Mouse (Mus musculus) left cerebral cortex, adult 6 months (tissue): ENCODE data around the gene Epn1. TPM values are rescaled to one million over a fixed set of nuclear protein-coding genes. Genes with fewer than 3 reads are reported as not detected.

Source experiments
- long read RNA-seq, 2 experiments: library from polyadenylated mRNA; unstranded; transcript quantifications; one replicate each; pipeline ENCODE4 v2.0.0; 2019 to 2020
- polyA plus RNA-seq: library from polyadenylated mRNA; unstranded; fragments of <200 nt; fragmentation: Nextera tagmentation; gene quantifications from 2 replicates; pipeline ENCODE4 v1.2.3, GENCODE M21; 2021

Gene Epn1
- 52.2 and 182 TPM in 2 replicates for polyA plus RNA-seq
- long read RNA-seq, experiment 1, partial matches to known transcripts: 2 of 29 reads
- long read RNA-seq, experiment 1, other reads (novel, unspliced or antisense): 27 of 29 reads
- long read RNA-seq, experiment 2, partial matches to known transcripts: 2 of 5 reads
- long read RNA-seq, experiment 2, other reads (novel, unspliced or antisense): 3 of 5 reads

GRCm38 (mm10) chr7:5080010-5080751 is at the start of gene Epn1:
TSS of gene Epn1 (plus strand) at chr7:5080235.

GRCm38 (mm10) chr7:5033818-5034217 is 46.2 kb upstream of the Epn1 start, which contains the start of gene 4632433K11Rik:
TSS of gene 4632433K11Rik (plus strand) at chr7:5034118.

DNA sequence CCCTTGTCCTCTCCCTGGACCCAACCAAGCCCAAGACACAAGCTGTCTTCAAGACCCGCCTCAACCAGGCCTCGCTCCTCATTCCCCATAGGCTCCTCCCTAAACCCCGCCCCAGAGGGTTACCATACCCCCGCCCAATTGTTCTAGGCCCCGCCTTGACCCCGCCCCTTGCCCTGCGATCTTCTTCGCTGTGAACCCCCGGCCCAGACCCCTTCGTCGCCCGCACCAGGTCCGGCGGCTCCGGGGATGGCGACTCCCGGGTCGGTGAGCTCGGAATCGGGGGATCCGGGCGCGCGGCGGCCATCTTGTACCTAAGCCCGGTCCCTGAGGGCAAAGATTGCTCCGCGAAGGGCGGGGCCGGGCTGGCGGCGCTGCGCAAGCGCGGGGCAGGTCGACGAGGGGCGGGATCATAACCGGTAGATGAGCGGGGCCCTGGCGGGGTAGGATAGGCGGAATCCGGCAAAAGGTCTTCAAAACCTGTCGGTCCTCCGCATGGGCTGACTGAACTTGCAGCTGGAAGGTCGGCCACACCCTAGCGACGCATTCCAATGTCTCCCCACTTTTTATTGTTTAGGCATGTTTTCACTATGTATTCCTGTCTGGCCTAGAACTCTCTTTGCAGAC is 41.8 kb upstream of the Epn1 start, which contains the start of gene Zfp784:
Gene Zfp784, minus strand, starts transcription at position 338 of the 624 bp plus-strand sequence.

DNA sequence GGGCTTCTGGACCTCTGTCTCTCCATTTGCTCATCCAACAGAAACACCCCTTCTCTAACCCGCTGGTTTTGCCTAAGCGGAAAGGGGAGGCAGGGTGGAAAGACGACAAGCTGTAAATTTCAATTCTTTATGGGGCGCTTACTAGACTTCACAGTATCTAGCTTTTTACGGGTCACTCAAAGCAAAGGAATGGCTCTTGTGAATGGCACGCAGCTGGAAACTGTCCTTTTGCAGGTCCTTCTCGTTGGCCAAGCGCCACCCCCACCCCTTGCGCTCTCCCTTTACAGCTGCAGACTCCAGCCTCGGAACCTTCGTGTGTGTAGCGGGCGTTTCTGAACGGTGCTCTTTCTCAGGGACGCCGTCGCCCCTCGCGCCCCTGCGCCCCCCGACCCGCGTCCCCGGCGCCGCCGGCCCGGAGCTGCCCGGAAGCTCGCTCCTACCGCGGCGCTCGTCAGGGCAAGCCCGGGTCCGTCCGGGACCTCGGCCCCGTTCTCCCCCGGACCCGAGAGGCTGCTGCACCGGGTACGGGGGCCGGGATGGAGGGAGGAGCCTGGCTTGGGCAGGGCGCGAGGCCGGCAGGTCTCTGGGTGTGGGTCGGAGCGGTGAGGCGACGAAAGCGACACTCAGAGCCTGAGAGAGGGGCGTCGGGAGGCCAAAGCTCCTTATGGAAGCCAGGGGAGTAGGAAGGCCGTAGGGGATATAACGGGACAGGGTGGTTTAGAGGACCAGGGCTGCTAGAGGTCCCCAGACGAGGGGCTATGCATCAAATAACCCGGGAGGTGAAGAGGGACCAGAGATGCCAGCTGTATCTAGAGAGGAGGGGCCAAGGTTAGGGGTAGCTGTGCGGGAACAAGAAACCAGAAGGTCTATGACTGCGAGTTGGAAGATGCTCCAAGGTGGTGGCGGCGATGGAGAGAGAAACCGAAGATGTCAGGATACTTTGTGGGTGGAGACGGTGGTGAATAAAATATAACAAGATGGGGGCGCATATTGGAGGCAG is 28.5 kb upstream of the Epn1 start, which contains the start of gene Zfp580:
Gene Zfp580, plus strand, starts transcription at position 346 of the 1,000 bp plus-strand sequence.

GRCm38 (mm10) chr7:5061774-5062359 is 18.2 kb upstream of the Epn1 start, which contains the start of gene U2af2:
TSS of gene U2af2 (plus strand) at chr7:5062143.

GRCm38 (mm10) chr7:5116850-5117249 is 36.8 kb downstream of the Epn1 start, which contains the start of gene Rfpl4:
TSS of gene Rfpl4 (minus strand) at chr7:5116950.

GRCm38 (mm10) chr7:5125549-5126406 is 45.7 kb downstream of the Epn1 start, which contains the start of gene Rasl2-9:
TSS of gene Rasl2-9 (minus strand) at chr7:5125950.

Other genes starting within 250 kb of the Epn1 start
- gene Shisa7, start 235.5 kb upstream of the Epn1 start, polyA plus RNA-seq: 11.2 and 11.4 TPM in 2 replicates
- 20.0 and 27.8 TPM in 2 replicates for gene Isoc2b, start 210.0 kb upstream of the Epn1 start, polyA plus RNA-seq
- gene Isoc2a, start 203.1 kb upstream of the Epn1 start, polyA plus RNA-seq: 0.45 and 1.3 TPM in 2 replicates
- gene Gm36210, start 173.7 kb upstream of the Epn1 start, polyA plus RNA-seq: 0.11 and 0.16 TPM in 2 replicates
- gene Zfp628, start 165.0 kb upstream of the Epn1 start, polyA plus RNA-seq: 0.69 and 2.7 TPM in 2 replicates
- gene Nat14, start 158.2 kb upstream of the Epn1 start, polyA plus RNA-seq: 115 and 129 TPM in 2 replicates
- gene Ssc5d, start 154.4 kb upstream of the Epn1 start, polyA plus RNA-seq: 0.10 and 0.19 TPM in 2 replicates
- 0.28 and 0.50 TPM in 2 replicates for gene Sbk2, start 115.8 kb upstream of the Epn1 start, polyA plus RNA-seq
- 0.23 TPM in 2 replicates for gene Sbk3, start 109.1 kb upstream of the Epn1 start, polyA plus RNA-seq
- gene Zfp579, start 84.1 kb upstream of the Epn1 start, polyA plus RNA-seq: 5.1 and 11.4 TPM in 2 replicates
- gene Zfp524, start 65.8 kb upstream of the Epn1 start, polyA plus RNA-seq: 10.9 and 14.7 TPM in 2 replicates
- gene Fiz1, start 65.5 kb upstream of the Epn1 start, polyA plus RNA-seq: 12.1 and 13.9 TPM in 2 replicates
- not detected in 2 replicates for gene Gm44973, start 64.7 kb upstream of the Epn1 start, polyA plus RNA-seq
- gene Zfp865, start 59.9 kb upstream of the Epn1 start, polyA plus RNA-seq: 1.1 and 4.4 TPM in 2 replicates
- 55.0 and 60.1 TPM in 2 replicates for gene Ccdc106, start 59.7 kb upstream of the Epn1 start, polyA plus RNA-seq
- gene 4632433K11Rik, start 46.1 kb upstream of the Epn1 start, polyA plus RNA-seq: not detected in 2 replicates
- 3.0 and 3.3 TPM in 2 replicates for gene Zfp784, start 41.8 kb upstream of the Epn1 start, polyA plus RNA-seq
- 4.9 and 24.0 TPM in 2 replicates for gene Zfp580, start 28.7 kb upstream of the Epn1 start, polyA plus RNA-seq
- 5.8 and 18.1 TPM in 2 replicates for gene U2af2, start 18.1 kb upstream of the Epn1 start, polyA plus RNA-seq
- not detected in 2 replicates for gene Rfpl4, start 36.7 kb downstream of the Epn1 start, polyA plus RNA-seq
- gene Rasl2-9, start 45.7 kb downstream of the Epn1 start, polyA plus RNA-seq: 0.59 and 0.75 TPM in 2 replicates
- gene Vmn1r55, start 69.4 kb downstream of the Epn1 start, polyA plus RNA-seq: 0.01 TPM in 1 of 2 replicates, not detected in the other
- not detected in 2 replicates for gene Vmn1r56, start 116.5 kb downstream of the Epn1 start, polyA plus RNA-seq
- not detected in 2 replicates for gene Vmn1r57, start 138.3 kb downstream of the Epn1 start, polyA plus RNA-seq